ENCODE assay signal across 9 mouse cellular contexts in the genomic region with DNA sequence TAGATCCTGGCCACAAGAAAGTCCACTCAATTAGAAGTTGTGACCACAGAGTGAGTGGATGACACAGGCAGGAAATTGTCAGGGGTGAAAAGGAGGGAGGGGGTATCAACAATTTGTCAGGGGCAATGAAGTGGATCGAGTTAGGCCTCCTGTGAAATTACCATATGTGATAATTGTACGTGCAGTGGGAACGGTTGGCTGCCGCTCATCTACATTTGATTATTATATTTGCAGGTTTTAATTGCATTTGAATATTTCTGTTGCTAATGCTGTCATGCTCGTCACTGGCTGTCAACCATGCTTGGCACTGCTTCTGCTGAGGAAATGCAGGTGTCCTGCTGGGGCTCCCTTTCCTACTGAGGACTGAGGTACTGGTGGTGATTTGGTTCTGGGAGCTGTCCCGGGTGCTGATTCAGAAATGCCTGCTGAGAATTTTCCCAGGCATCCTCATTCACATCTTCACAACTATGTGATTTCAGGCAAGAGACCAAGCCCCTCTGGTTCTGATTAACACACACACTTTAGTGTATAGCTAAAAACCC.
DNase-seq lines count a peak whose midpoint lies in the region; ATAC-seq and TF ChIP-seq lines count a peak whose summit lies in the region.
"Had no signal": no experiment of that assay in that cellular context is flagged by ENCODE, and none has a peak within 500 bp of the region (broad histone marks: within the 10 kb centered on the region; RNA-seq: fewer than 3 reads in every experiment).

No protein-coding gene starts in this region.

- no peaks in the 10 kb centered on the region for H3K4me1 ChIP-seq in kidney, postnatal 0 days (replicated peaks; ENCODE audit: insufficient read depth, low read length)
- no peaks in the 10 kb centered on the region for H3K4me1 ChIP-seq in embryonic facial prominence, embryonic 10.5 days
- no peaks in the 10 kb centered on the region for H3K4me1 ChIP-seq in limb, embryonic 14.5 days (ENCODE audit: control insufficient read depth, insufficient read depth, low read length)
- H3K4me1 ChIP-seq: heart, embryonic 10.5 days had no signal

- no peak overlapping the region for H3K4me2 ChIP-seq in kidney, postnatal 0 days (ENCODE audit: low read length)
- H3K4me2 ChIP-seq in limb, embryonic 14.5 days (replicated peaks; ENCODE audit: low read depth, low read length, severe bottlenecking), result no peak overlapping the region

- H3K4me3 ChIP-seq in kidney, postnatal 0 days (replicated peaks; ENCODE audit: low read depth, low read length), result no peak overlapping the region
- no peak overlapping the region for H3K4me3 ChIP-seq in embryonic facial prominence, embryonic 10.5 days
- H3K4me3 ChIP-seq in limb, embryonic 14.5 days (replicated peaks; ENCODE audit: low read length), result no peak overlapping the region
- H3K4me3 ChIP-seq: erythroblast, embryonic 14.5 days; heart, embryonic 10.5 days had no signal

- no peaks in the 10 kb centered on the region for H3K9me3 ChIP-seq in kidney, postnatal 0 days (replicated peaks; ENCODE audit: low read length)
- no peaks in the 10 kb centered on the region for H3K9me3 ChIP-seq in embryonic facial prominence, embryonic 10.5 days
- H3K9me3 ChIP-seq in limb, embryonic 14.5 days (ENCODE audit: control insufficient read depth, low read length), result no peaks in the 10 kb centered on the region
- H3K9me3 ChIP-seq: heart, embryonic 10.5 days had no signal

- TF ChIP-seq POLR2A in limb, embryonic 14.5 days (IDR thresholded peaks at IDR 0.05; ENCODE audit: borderline replicate concordance, extremely low read depth, insufficient read depth, insufficient read length), result no peak

- H3K27me3 ChIP-seq in kidney, postnatal 0 days (ENCODE audit: insufficient read depth, low read length), result no peaks in the 10 kb centered on the region
- H3K27me3 ChIP-seq in embryonic facial prominence, embryonic 10.5 days (replicated peaks; ENCODE audit: low read depth, poor library complexity, severe bottlenecking), result no peaks in the 10 kb centered on the region
- no peaks in the 10 kb centered on the region for H3K27me3 ChIP-seq in limb, embryonic 14.5 days (ENCODE audit: control insufficient read depth, insufficient read depth, low read length)

- peak; percentile 53 for DNase-seq in kidney, postnatal 0 days (ENCODE audit: low spot score)
- no peak for DNase-seq in kidney, adult 11 months
- peak; percentile 51 for DNase-seq in NIH3T3 (ENCODE audit: low read depth)
- peak; percentile 56 for DNase-seq in embryonic facial prominence, embryonic 10.5 days (ENCODE audit: low spot score)
- DNase-seq in limb, embryonic 14.5 days (ENCODE audit: low spot score), result peak; percentile 64
- no peak for DNase-seq in testis, postnatal 14 days (ENCODE audit: low spot score)
- no peak for DNase-seq in ovary, postnatal 10 days (ENCODE audit: low spot score)

- H3K27ac ChIP-seq in kidney, postnatal 0 days, result no peak overlapping the region
- no peak overlapping the region for H3K27ac ChIP-seq in embryonic facial prominence, embryonic 10.5 days (replicated peaks)
- no peak overlapping the region for H3K27ac ChIP-seq in limb, embryonic 14.5 days (replicated peaks; ENCODE audit: low read depth, low read length)
- H3K27ac ChIP-seq: heart, embryonic 10.5 days had no signal

- H3K36me3 ChIP-seq in kidney, postnatal 0 days (ENCODE audit: insufficient read depth, low read length), result no peaks in the 10 kb centered on the region
- H3K36me3 ChIP-seq in embryonic facial prominence, embryonic 10.5 days (replicated peaks), result no peaks in the 10 kb centered on the region
- no peaks in the 10 kb centered on the region for H3K36me3 ChIP-seq in limb, embryonic 14.5 days (ENCODE audit: control insufficient read depth, insufficient read depth, low read length)
- H3K36me3 ChIP-seq: heart, embryonic 10.5 days had no signal

- 52% methylated on average over 6 of the region's 6 CpGs for WGBS in kidney, postnatal 0 days
- WGBS in embryonic facial prominence, embryonic 10.5 days, result 68% methylated on average over 6 of the region's 6 CpGs
- WGBS in limb, embryonic 14.5 days, result 66% methylated on average over 6 of the region's 6 CpGs

- no peak overlapping the region for H3K9ac ChIP-seq in kidney, postnatal 0 days (ENCODE audit: low read depth, low read length)
- no peak overlapping the region for H3K9ac ChIP-seq in limb, embryonic 14.5 days (ENCODE audit: low read depth, low read length, severe bottlenecking)

- TF ChIP-seq CTCF in kidney, postnatal 0 days (IDR thresholded peaks at IDR 0.05; ENCODE audit: low read depth), result no peak

- no peak for ATAC-seq in kidney, postnatal 0 days (replicated peaks; ENCODE audit: low FRiP score, low read depth)
- no peak for ATAC-seq in limb, embryonic 14.5 days (ENCODE audit: low FRiP score, low read depth)

Comparison
In these comparisons a context has a peak if more than half of its experiments do, and no peak if none do; other contexts are left out.
1. DNase-seq: peak in kidney, postnatal 0 days (single experiment), NIH3T3 (single experiment), embryonic facial prominence, embryonic 10.5 days (single experiment) and limb, embryonic 14.5 days (single experiment); none in kidney, adult 11 months (single experiment), testis, postnatal 14 days (single experiment) and ovary, postnatal 10 days (single experiment).